Mouse (Mus musculus) B cell, adult 2 months (primary cell): ENCODE results near the gene A230050P20Rik.
A peak's percentile ranks its signal among the peaks of the same experiment; 100 is the strongest.

Experiments used
- DNase-seq, 2 experiments: peaks; one replicate each; pipeline ENCODE4 v3.0.0; 2022

Gene A230050P20Rik

GRCm38 (mm10) chr9:20897736-20898510 is 29.5 kb downstream of the A230050P20Rik start:
- DNase-seq: no peak

- DNase-seq: peak; percentile 88 to 90
Measured at GRCm38 (mm10) chr9:20898511-20899073, 30.1 kb downstream of the A230050P20Rik start, which contains the start of gene Eif3g. TSS of gene Eif3g (minus strand) at chr9:20898623.

DNA sequence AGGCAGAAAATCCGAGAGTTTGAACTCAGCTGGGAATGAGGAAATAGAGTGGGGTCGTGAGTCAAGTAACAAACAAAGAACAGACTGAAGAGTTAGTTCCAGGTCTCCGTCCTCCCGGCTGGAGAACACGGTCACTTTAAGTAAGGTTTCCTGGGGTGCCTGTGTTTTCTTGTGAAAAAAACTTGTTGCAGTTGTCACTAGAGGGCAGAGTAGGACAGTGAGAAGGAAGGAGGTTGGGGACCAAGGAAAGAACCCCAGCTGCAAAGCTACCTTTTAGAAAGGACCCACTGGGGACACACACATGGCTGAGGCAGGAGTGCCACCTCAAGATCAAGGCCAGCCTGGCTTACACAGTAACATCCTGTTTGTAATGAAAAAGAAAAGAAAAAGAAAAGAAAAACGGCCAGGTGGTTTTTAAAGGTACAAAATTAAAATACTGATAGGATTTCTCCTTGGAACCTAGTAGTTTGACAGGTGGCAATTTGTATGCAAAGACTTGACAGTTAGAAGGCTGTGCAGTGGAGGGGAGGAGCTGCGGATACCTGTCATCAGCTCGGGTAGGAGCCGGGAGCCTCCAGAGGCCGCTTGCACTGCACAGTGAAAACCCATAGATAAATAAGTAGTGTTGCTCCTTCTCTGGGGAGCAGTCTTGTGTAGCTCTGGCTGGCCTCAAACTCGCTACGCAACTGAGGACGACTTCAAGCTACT is 33.2 kb downstream of the A230050P20Rik start:
- DNase-seq: peak; percentile 52 to 59

DNA sequence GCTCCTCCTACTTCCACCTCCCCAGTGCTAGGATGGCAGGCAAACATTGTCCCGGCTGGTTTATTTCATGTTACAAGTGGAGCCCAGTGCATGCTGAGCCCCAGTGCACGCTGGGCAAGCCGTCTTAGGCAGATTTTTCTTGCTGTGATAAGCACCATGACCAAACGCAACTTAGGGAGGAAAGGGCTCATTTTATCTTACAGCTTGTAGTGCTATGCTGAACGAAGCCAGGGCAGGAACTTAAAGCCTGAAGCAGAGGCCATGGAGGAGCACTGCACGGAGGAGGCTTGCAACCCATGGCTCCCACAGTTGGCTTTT is 33.7 kb downstream of the A230050P20Rik start:
- no peak for DNase-seq

GRCm38 (mm10) chr9:20909948-20910347 is 41.5 kb downstream of the A230050P20Rik start:
- no peak for DNase-seq

DNA sequence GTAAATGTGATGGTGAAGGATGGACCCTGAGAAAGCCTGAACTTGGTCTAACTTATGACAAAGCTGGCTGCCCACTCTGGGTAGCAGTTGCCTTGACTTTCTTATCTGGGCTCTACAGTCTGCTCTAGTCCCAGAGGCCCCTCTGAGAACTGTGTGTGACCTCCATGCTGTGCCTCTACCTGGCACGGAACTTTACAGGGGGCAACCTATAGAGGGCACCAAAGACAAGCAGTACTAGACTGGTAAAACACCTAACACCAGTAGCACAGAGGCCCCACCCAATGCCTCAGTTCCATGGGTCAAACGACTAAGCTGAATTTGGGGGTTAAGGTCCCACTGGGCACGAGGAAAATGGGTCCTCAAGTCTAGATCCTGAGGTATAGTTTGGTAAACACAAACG is 47.7 kb downstream of the A230050P20Rik start:
- peak; percentile 51 to 52 for DNase-seq

DNA sequence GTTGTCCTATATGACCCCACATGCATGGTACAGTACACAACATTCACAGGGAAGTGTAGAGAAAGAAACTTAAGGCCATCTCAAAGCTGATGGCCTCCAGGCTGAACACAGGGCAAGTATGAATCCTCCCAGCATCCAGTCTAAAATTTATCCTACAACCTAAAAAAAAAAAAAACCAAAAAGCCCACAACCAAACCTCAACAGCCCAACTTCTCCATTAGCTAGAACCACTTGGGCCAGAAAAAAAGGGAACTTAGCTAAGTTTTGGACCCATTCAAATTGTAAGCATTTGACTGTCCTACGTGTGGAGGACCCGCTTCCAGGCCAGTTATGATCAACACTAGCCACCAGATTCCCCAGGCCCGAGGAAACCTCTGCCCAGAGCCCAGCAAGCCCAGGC is 54.8 kb downstream of the A230050P20Rik start:
- no peak for DNase-seq
